Mouse (Mus musculus): ENCODE measurements around the gene Gm17455.

- TF ChIP-seq EP300 (IDR thresholded peaks at IDR 0.05; ENCODE audit: low read depth) (no peak), CTCF (IDR thresholded peaks at IDR 0.05; ENCODE audit: low read depth) (no peak)
Observed at GRCm38 (mm10) chr10:60357441-60357840, 42.1 kb upstream of the Gm17455 start.

Data from liver, postnatal 0 days (tissue).